Mouse (Mus musculus) forebrain, embryonic 10.5 days (tissue): ENCODE measurements around the gene Ebf3. TPM values are rescaled to one million over a fixed set of nuclear protein-coding genes. Genes with fewer than 3 reads are reported as not detected.

ENCODE experiments used
- DNase-seq: peaks from one replicate; pipeline ENCODE4 v3.0.0-alpha.2; 2017; ENCODE audit warnings: low spot score; ENCODE audit errors: extremely low spot score
- H3K27ac ChIP-seq: fragments of 300-500 bp; sonication (generic); 2 replicates; pipeline ENCODE4 v1.5.1; 2016; ENCODE audit warnings: mild to moderate bottlenecking
- H3K27me3 ChIP-seq: fragments of 300-500 bp; sonication (generic); 2 replicates; pipeline ENCODE4 v1.6.1; 2016; ENCODE audit warnings: mild to moderate bottlenecking; ENCODE audit not compliant: poor library complexity, severe bottlenecking
- H3K36me3 ChIP-seq: fragments of 300-500 bp; sonication (generic); replicated peaks from 2 replicates; pipeline ENCODE4 v1.6.1; 2016; ENCODE audit warnings: mild to moderate bottlenecking, moderate library complexity
- H3K4me1 ChIP-seq: fragments of 300-500 bp; sonication (generic); 2 replicates; pipeline ENCODE4 v1.6.1; 2016
- H3K4me3 ChIP-seq: fragments of 300-500 bp; sonication (generic); 2 replicates; pipeline ENCODE4 v1.5.1; 2016; ENCODE audit warnings: mild to moderate bottlenecking, moderate library complexity
- H3K9me3 ChIP-seq: fragments of 300-500 bp; sonication (generic); 2 replicates; pipeline ENCODE4 v1.6.1; 2016; ENCODE audit warnings: mild to moderate bottlenecking, moderate library complexity
- WGBS: fragments of 180-500 bp; shearing (Covaris S2); methylation state at CpG from one replicate; pipeline ENCODE4 v1.1.7; 2016; 5-methylcytosine and 5-hydroxymethylcytosine counted together
- polyA plus RNA-seq: library from polyadenylated mRNA; unstranded; fragments of >200 nt; fragmentation: Nextera tagmentation; extraction: Ambion mirVana; gene quantifications from 2 replicates; pipeline ENCODE4 v1.2.1, GENCODE M21; 2016

Gene Ebf3
- polyA plus RNA-seq, 1 experiment from 2014 or later, result 1.3 TPM

DNA sequence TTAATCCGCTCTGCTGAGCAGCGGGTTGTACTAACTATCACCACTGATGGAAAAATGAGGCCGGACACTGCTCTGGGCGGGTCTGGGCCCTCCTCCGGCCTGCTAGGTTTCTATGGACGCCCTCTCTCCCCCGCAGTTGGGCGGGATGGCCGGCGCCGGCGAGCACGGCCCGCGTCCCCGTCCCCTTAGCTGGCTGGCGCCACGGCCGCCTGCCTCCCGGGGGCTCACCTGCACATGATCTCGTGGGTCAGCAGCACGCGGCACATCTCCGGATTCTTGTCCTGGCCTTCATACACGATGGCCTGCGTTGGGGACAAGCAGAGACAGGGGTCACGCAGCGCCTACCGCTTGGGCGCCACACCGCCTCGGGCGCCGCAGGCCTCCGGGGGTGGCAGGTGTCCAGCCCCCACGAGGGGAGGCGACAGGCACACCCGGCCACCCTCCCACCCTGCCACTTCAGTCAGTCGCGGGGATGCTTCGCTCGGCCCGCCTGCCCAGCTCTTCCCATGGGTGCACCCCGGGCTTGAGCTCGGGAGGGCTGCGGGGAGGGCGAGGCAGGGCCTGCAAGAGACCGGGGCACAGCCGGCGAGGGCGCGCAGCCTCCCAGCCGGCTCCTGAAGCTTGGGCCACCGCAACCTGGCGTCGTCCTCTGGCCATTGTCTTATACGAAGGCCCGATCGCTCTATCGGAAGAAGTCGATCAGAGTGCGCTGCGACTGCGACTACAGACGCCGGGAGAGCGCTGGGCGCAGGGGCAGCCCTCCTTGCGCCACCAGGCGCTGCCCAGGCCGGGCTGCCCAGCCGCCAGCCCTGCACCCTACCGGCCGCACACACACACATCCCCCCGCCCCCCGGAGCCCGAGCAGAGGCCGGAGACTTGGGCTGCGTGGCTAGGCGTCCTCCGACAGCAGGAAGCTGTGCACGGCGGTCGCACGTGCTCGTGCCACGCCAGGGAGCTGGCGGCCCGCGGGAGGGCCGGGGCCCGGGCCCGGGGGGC lies 4.9 kb downstream of the Ebf3 start:
- DNase-seq, result peak; percentile 59
- peaks cover 80% of the 10 kb centered on the region for H3K4me1 ChIP-seq
- H3K4me3 ChIP-seq, result peak overlapping the region; percentile 65
- H3K27me3 ChIP-seq, result peaks cover 99% of the 10 kb centered on the region
- H3K27ac ChIP-seq, result peak overlapping the region; percentile 86
- H3K36me3 ChIP-seq, result no peaks in the 10 kb centered on the region
- no peaks in the 10 kb centered on the region for H3K9me3 ChIP-seq
- under 1% methylated on average over 93 of the region's 93 CpGs for WGBS

DNA sequence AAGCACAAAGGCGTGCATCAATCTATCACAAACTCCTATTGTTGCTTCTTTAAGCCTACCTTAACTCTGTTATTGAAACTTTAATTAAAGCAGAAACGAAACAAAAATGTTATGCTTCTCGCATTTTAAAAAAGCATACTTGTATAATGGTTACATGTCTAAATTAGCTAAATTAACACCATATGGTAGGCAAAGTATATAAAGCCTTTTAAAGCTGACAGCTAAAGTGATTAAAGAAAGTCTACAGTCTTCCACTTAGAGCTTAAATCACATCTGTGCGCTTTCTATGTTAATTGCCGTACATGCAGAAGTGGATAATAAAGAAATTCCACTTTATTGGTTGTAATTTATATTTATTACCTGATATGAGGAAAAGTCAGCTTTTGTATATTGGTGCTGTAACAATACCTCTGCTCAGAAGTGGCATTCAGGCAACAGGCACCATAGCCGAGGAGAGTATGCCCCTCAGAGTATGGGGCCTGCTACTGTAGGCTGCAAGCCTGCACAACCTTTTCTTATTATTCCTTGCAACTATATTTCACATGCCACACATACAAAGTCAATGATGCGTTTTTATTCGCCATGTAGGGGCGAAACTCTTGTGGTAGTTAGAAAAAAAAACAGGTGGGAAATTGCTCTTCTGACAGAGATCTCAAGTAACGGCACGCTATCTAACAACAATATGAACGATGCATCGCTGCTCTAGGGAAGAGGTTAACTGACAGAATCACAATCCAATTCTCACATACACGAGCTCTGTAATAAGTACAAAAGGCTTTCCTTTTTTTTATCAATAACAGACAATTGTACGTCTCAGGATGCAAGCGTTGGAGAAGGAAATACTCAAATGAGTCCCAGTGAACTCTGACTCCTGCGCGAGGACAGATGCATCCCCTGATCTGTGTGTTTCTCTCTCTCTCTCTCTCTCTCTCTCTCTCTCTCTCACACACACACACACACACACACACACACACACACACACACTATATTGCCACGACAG lies 5.9 kb downstream of the Ebf3 start:
- Histone ChIP-seq H3K4me1 (peaks cover 80% of the 10 kb centered on the region), H3K9me3 (no peaks in the 10 kb centered on the region), H3K27me3 (peaks cover 99% of the 10 kb centered on the region), H3K27ac (peak overlapping the region; percentile 86; the same call in 1 of the 2 replicates), H3K4me3 (peak overlapping the region; percentile 65), H3K36me3 (no peaks in the 10 kb centered on the region)
- WGBS, result 17% methylated on average over 19 of the region's 19 CpGs
- no peak for DNase-seq

DNA sequence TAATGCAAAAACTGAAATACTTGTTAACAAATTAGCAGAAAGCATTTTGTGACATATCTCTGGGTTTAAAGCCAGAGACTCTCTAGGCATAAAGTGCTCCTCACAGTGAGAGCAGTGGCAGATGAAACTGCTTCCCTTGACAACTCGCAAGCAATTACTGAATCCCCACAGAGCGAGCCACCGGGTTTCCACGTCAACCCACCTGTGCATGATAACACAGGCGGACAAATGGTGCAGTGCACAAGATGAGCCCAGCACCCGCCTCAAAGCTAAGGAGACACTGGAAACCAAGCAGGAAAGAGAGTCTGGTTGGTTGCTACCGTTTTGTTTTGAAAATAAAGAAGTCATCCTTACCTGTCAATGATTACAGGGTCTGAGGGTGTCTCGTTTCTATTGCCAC lies 7.1 kb downstream of the Ebf3 start:
- Histone ChIP-seq H3K4me1 (peaks cover 81% of the 10 kb centered on the region), H3K27ac (no peak overlapping the region), H3K9me3 (no peaks in the 10 kb centered on the region), H3K36me3 (no peaks in the 10 kb centered on the region), H3K27me3 (peaks cover 95% of the 10 kb centered on the region), H3K4me3 (no peak overlapping the region; the same call in 1 of the 2 replicates)
- 17% methylated on average over 8 of the region's 8 CpGs for WGBS
- no peak for DNase-seq

DNA sequence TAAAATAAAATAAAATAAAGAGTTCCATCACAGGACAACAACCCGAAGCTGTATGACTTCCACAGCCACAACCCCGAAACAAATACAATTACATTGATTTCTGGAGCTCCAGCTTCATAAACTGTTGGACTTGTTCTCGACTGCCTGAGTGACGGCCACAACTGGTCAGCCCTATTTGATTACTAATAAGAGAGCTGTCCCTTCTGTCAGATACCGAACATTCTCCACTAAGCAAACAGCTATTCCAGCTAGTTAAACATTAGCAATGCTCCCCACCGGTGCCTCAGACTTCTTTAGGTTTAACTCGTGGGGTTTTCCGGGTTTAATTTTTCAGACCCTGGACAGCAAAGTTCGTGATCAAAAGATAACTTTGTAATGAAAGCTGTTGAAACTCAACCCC lies 8.1 kb downstream of the Ebf3 start:
- Histone ChIP-seq H3K27me3 (peaks cover 95% of the 10 kb centered on the region), H3K4me3 (no peak overlapping the region), H3K36me3 (no peaks in the 10 kb centered on the region), H3K4me1 (peaks cover 85% of the 10 kb centered on the region), H3K27ac (no peak overlapping the region), H3K9me3 (no peaks in the 10 kb centered on the region)
- 37% methylated on average over 9 of the region's 9 CpGs for WGBS
- no peak for DNase-seq

DNA sequence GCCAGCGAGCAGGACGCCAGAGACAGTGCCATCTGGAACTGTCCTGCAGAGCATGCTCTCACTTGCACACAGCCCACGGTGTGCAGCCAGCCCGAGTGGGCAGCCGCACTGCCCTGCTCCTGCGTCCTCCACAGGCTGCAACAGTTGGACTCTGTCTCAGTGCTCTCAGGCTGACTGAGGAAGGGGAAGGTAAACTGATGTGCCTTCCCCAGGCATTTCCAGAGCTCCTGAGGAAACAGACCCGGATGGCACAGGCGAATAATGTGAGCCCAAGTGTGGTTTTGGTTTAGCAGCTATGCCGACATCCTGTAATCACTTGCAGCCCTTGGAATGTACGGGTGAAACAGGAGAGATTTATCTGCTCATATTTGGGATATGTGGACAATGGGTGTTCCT lies 10.5 kb downstream of the Ebf3 start:
- Histone ChIP-seq H3K4me3 (no peak overlapping the region), H3K9me3 (no peaks in the 10 kb centered on the region), H3K27ac (peak overlapping the region; percentile 45; the same call in 1 of the 2 replicates), H3K36me3 (no peaks in the 10 kb centered on the region), H3K4me1 (peaks cover 84% of the 10 kb centered on the region), H3K27me3 (peaks cover 95% of the 10 kb centered on the region)
- DNase-seq, result peak; percentile 50
- WGBS, result 54% methylated on average over 10 of the region's 10 CpGs

DNA sequence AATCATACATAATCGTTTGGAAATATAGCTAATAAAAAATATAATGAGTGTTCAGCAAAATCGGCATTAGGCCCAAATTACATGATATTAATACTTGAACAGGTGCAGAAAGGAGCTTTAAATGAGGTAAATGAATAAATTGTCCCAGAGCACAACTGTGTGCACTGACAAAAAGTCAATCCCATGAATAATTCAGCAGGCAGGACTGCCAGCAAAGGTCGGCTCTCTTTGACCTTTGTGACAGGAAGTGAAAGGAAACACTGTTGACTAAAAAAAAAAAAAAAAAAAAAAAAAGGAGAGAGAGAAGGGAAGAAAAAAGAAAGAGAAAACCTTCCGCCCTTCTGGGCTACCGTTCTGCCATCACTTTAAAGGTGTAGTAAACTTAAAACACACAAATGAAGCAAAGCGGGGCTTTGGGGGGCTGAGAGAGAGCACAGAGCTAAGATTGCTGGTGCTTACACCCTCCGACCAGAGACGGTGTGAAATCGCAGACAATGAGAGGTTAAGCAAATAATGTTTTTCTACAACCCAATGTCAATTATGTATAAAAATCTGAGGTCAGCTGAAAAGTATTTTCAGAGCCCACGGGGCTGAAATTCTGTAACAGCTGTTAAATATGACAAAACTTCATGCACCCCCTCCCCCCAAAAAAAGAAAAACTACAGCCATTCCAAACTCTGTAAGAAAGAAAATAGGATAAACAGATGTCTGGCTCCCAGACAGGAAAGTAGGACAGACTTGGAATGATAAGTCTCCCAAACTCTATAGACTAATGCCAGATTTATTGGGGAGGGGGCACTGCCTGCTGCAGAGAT lies 11.1 kb downstream of the Ebf3 start:
- Histone ChIP-seq H3K27ac (peak overlapping the region; percentile 45; the same call in 1 of the 2 replicates), H3K36me3 (no peaks in the 10 kb centered on the region), H3K4me3 (no peak overlapping the region), H3K27me3 (peaks cover 94% of the 10 kb centered on the region), H3K4me1 (peaks cover 81% of the 10 kb centered on the region), H3K9me3 (no peaks in the 10 kb centered on the region)
- WGBS, result 33% methylated on average over 10 of the region's 10 CpGs
- DNase-seq, result no peak

DNA sequence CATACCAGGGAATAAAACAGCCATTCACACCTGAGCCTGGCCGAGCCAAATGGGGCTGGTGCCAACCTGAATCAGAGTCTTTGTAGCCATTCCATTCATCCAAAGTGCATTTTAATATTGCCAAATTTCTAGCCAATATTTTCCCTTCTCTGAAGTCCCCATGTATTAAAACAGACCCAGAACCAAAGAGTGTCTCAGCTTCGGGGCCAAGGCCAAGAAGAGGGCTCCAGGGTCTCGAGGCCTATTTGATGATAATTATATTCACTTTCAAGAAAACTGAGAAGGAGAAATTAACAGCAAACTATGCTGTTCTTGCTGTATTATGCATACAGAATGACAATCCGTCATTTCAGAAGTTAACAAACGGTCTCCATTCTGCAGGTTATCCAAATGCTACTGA lies 12.1 kb downstream of the Ebf3 start:
- H3K4me1 ChIP-seq, result peaks cover 84% of the 10 kb centered on the region
- no peak for DNase-seq
- no peaks in the 10 kb centered on the region for H3K9me3 ChIP-seq
- H3K27me3 ChIP-seq, result peaks cover 95% of the 10 kb centered on the region
- no peaks in the 10 kb centered on the region for H3K36me3 ChIP-seq
- no peak overlapping the region for H3K4me3 ChIP-seq
- no peak overlapping the region for H3K27ac ChIP-seq
- WGBS, result 79% methylated on average over 5 of the region's 5 CpGs

DNA sequence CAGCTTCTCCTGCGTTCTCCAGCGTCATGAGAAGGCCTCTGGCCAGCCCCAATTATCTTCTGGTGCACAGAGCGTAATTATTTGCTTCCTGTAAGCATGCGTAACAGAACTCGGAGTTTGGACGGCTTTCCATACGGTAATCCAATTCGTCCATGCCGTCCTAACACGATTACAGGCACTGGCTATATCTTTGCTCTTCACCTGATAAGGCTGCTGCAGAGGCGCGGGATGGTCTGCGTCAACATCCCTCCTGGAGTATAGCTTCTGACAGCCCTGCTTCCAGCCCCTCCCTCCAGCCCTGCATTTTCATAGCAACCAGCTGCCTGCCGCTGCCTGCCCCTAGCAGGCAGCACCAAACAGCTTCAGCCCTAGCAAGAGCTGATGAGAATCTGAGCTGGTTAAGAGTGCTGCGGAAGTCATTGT lies 12.9 kb downstream of the Ebf3 start:
- Histone ChIP-seq H3K27ac (0 out of 2 replicates have a peak overlapping the region, but pooled peaks have one; percentile 58), H3K36me3 (no peaks in the 10 kb centered on the region), H3K27me3 (peaks cover 95% of the 10 kb centered on the region), H3K4me3 (no peak overlapping the region), H3K4me1 (peaks cover 85% of the 10 kb centered on the region), H3K9me3 (no peaks in the 10 kb centered on the region)
- peak; percentile 35 for DNase-seq
- 41% methylated on average over 15 of the region's 15 CpGs for WGBS

DNA sequence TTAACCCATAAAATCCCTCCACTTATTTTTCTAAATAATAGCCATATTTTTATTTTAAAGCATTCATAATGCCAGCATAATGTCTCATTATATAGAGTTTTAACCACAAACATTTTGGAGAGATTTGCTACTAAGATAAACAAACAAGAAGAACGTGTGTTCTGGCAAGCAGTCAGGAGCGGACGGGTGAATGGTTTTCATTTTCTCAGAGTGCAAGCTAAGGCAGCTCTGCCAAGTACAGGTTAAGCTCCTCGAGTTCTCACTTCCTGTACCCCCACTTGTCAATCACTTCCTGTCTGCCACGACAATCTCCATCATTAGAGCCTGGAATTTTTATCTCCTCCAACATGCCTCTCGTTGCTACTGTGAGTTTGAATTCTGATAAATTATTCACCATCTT lies 13.4 kb downstream of the Ebf3 start:
- Histone ChIP-seq H3K27me3 (peaks cover 94% of the 10 kb centered on the region), H3K27ac (no peak overlapping the region)

DNA sequence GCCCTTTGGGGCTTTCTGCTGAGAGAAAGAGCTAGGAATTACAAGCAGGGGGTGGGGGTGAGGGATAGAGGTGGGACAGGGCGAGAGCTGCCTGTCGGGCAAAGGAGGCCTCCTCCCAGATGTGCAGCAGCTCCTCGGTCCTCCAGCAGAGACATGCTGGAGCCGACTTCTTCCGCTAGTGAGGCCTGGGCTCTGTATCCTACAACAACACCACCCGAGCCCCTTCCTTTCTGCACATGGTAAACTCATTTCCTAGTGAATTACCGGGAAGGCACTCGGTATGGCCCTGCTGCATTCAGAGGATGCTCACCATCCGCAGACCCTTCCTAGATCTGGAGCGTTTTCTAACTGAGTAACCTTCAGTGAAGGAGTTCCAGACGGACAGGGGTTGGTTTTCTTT lies 14.1 kb downstream of the Ebf3 start:
- H3K27ac ChIP-seq, result no peak overlapping the region
- WGBS, result 46% methylated on average over 11 of the region's 11 CpGs
- H3K9me3 ChIP-seq, result no peaks in the 10 kb centered on the region
- no peaks in the 10 kb centered on the region for H3K36me3 ChIP-seq
- DNase-seq, result no peak
- H3K27me3 ChIP-seq, result peaks cover 88% of the 10 kb centered on the region
- H3K4me3 ChIP-seq, result no peak overlapping the region
- peaks cover 91% of the 10 kb centered on the region for H3K4me1 ChIP-seq

More for the DNA sequence above, 13.4 kb downstream of the Ebf3 start:
- H3K4me3 ChIP-seq, result no peak overlapping the region
- H3K36me3 ChIP-seq, result no peaks in the 10 kb centered on the region
- DNase-seq, result no peak
- H3K4me1 ChIP-seq, result peaks cover 85% of the 10 kb centered on the region
- H3K9me3 ChIP-seq, result no peaks in the 10 kb centered on the region
- WGBS, result 55% methylated on average over 6 of the region's 6 CpGs

DNA sequence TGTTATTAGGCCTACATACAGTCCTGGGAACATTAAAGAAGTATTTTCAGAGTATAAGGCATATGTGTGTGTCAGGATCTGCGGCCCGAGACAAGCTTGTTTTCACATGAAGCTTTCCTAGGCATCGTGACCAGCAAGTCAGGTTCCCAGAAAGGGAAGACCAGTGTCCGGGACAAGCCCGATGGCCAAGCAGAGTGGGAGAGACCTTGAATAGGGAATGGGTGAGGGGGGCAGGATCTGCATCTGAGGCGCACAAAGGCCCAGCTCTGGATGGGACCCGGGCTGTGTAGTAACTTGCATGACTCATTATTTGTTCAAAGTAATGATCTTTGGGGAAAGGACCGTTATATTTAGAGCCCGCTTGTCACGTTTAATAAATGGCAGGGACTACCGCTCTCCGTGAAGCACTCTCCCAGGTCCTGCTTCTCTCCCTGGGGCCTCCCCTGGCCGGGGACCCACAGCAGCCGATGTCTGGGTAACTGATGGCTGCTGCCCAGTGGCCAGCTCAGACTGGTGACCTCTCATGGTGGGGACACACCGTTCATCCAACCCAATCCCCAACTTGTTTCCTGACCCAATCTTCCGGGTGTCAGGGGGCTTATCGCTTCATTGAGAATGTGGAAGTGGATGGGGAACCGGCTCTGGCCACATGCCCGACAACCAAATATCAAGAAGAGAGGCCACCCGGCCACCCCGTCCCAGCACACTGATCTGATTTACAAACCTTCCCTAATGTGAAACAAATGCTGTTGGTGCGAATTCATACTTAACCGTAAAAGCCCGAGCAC lies 16.5 kb downstream of the Ebf3 start:
- no peaks in the 10 kb centered on the region for H3K36me3 ChIP-seq
- H3K4me1 ChIP-seq, result peaks cover 88% of the 10 kb centered on the region
- no peak overlapping the region for H3K4me3 ChIP-seq
- peaks cover 74% of the 10 kb centered on the region for H3K27me3 ChIP-seq
- H3K27ac ChIP-seq, result no peak overlapping the region
- DNase-seq, result no peak
- no peaks in the 10 kb centered on the region for H3K9me3 ChIP-seq
- 71% methylated on average over 24 of the region's 24 CpGs for WGBS
